Mouse (Mus musculus) embryonic stem cell, embryonic (primary cell): ENCODE results near the gene Adgrv1.

Experiments used
- CTCF ChIA-PET, 4 experiments: fragments of 300-600 bp in 2 of 4; fragments of 350-600 bp in 2 of 4; sonication (Branson Sonifier 250); formaldehyde crosslinking; loops; one replicate each; lab custom pipeline; 2022; ENCODE audit warnings: inconsistent platforms in 2 of 4; lab: Charles Lee
- POLR2A ChIA-PET, 4 experiments: fragments of 300-600 bp in 2 of 4; fragments of 350-600 bp in 2 of 4; sonication (Branson Sonifier 250); formaldehyde crosslinking; loops; one replicate each; lab custom pipeline; 2022; ENCODE audit warnings: antibody characterized with exemption in 4 of 4, inconsistent platforms in 1 of 4; lab: Charles Lee

Gene Adgrv1

DNA sequence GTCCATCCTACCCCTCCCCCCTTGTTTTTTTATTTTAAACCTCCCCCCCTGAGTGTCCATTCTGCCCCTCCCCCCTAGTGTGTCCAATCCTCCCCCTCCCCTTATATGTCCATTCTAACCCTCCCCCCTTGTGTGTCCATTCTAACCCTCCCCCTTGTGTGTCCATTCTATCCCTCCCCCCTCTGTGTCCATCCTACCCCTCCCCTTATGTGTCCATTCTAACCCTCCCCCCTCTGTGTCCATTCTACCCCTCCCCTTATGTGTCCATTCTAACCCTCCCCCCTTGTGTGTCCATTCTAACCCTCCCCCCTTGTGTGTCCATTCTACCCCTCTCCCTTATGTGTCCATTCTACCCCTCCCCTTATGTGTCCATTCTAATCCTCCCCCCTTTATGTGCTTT lies 159.2 kb downstream of the Adgrv1 start:
- CTCF ChIA-PET: no interaction called here
- POLR2A ChIA-PET: no interaction called here

- CTCF ChIA-PET: no interaction called here
- POLR2A ChIA-PET: no interaction called here
Measured at GRCm38 (mm10) chr13:81466661-81467060, 166.3 kb downstream of the Adgrv1 start.

- ChIA-PET POLR2A (no interaction called here), CTCF (no interaction called here)
Measured at GRCm38 (mm10) chr13:81465794-81466193, 167.2 kb downstream of the Adgrv1 start.

DNA sequence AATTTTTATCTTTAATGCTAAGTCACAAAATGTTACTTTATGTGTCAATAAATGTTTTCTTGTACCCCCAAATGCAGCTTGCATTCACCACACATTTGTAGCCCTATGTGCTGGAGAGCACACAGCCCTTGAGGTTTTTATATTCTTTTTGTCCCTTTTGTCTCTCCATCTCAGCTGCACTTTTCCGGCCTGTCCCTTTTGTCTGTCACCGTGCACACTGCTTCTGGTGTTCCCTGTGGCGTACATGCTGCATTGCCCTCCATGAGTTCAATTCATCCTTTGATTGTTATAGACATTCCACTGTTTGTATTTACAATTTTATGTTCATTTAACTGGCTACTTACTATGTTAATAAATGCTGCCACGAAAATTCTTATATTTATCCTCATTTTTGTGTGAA lies 183.3 kb downstream of the Adgrv1 start:
- CTCF ChIA-PET: interaction anchor here in 2 of 4 experiments (1.1 to 1.3 kb wide), 3 partner anchors 10 to 310 kb away, joined by 3 read pairs; no protein-coding TSS in a partner anchor
- POLR2A ChIA-PET: no interaction called here

DNA sequence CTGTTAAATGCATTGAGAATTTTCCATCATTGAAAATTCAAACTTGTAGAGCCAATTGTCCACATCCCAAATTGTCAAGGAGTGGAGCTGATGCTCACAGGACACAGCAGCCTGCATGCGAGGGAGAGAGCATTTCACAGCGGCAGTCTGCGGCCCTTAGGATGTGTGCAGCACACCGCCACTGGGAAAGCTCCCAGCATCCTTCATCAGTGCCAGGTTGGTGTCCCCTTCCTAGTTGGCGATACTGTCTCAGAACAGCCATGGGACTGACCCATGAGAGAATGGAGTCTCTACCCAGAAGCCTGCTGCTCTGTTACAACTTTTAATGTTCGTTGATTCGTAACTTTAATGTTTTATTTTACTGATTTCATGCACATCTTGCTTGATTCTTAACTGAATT lies 183.8 kb downstream of the Adgrv1 start:
- POLR2A ChIA-PET: interaction anchor here in 1 of 4 experiments (0.6 to 1.4 kb wide), 2 partner anchors 9 to 267 kb away, joined by 3 read pairs; no protein-coding TSS in a partner anchor

DNA sequence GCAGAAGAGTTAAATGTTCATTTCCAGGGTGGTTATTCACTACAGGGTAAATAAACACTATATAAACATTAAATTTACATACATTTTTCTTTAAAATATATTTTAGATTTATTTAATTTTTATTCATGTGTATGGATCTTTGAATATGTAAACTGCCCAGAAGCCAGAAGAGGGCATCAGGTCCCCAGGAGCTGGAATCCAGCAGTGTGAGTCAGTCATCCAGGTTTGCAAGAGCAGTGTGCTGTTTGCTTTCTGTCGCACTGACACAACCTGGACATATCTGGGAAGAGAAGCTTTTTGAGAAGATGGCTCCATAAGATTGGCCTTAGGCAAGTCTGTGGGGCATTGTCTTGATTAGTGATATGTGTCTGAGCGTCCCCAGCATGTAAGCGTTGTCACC lies 191.5 kb downstream of the Adgrv1 start:
- ChIA-PET POLR2A (interaction anchor here in 1 of 4 experiments (0.6 kb wide), 1 partner anchor 16 kb away, joined by 3 read pairs; no protein-coding TSS in a partner anchor), CTCF (interaction anchor here in 1 of 4 experiments (2.8 kb wide), 1 partner anchor 318 kb away, joined by 32 read pairs; no protein-coding TSS in a partner anchor)

More for the DNA sequence above, 183.8 kb downstream of the Adgrv1 start:
- CTCF ChIA-PET: interaction anchor here in 1 of 4 experiments (1.1 to 1.2 kb wide), 2 partner anchors 10 to 22 kb away, joined by 3 read pairs; no protein-coding TSS in a partner anchor

- ChIA-PET CTCF (interaction anchor here (0.6 to 3.0 kb wide), 16 partner anchors 10 to 593 kb away, joined by 3 to 32 read pairs (median 3); no protein-coding TSS in a partner anchor), POLR2A (interaction anchor here in 1 of 4 experiments (0.9 kb wide), 1 partner anchor 9 kb away, joined by 3 read pairs; no protein-coding TSS in a partner anchor)
Measured at GRCm38 (mm10) chr13:81439390-81440025, 193.4 kb downstream of the Adgrv1 start.

- CTCF ChIA-PET: interaction anchor here in 1 of 4 experiments (1.4 kb wide), 1 partner anchor 323 kb away, joined by 3 read pairs; no protein-coding TSS in a partner anchor
- POLR2A ChIA-PET: no interaction called here
Measured at GRCm38 (mm10) chr13:81437088-81437487, 195.9 kb downstream of the Adgrv1 start.

DNA sequence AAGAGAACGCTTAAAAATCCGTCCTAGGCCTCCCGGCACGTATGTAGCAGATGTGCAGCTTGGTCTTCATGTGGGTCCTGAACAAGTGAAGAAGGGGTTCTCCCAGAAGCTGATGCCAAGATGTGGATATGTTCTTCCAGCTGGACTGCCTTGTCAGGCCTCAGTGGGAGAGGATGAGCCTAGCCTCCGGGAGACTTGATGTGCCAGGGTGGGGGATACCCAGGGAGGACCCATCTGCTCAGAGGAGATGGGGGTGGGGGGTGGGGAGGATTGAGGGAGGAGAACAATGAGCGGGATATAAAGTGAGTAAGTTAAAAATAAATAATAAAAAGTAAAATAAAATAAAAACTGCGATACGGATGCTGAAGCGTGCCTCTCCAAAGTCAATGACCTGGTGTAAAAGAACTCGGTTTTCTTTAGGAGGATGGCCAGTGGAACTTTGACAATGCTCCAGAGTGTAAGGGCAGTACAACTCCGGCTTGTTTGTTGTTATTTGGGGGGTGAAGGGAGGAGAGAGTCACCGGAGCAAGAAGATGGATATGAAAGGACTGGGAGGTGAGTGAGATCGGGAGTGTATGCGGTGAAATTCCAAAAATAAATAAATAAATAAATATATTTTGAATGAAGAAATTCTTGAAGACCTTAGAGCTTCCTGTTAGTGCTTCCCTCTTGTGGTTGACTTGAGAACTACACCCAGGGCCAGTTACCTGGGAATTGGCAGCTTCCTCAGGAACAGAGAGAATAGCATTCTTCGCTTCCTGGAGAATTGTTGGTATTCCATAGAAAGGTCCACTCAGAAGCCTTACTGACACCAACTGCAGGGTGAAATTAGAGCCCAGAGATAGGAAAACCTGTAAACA lies 205.8 kb downstream of the Adgrv1 start:
- POLR2A ChIA-PET: interaction anchor here in 2 of 4 experiments (0.6 to 1.2 kb wide), 2 partner anchors 38 to 80 kb away, joined by 5 read pairs; no protein-coding TSS in a partner anchor
- CTCF ChIA-PET: interaction anchor here (0.6 to 1.5 kb wide), 24 partner anchors 11 to 565 kb away, joined by 3 to 8 read pairs (median 3); no protein-coding TSS in a partner anchor

DNA sequence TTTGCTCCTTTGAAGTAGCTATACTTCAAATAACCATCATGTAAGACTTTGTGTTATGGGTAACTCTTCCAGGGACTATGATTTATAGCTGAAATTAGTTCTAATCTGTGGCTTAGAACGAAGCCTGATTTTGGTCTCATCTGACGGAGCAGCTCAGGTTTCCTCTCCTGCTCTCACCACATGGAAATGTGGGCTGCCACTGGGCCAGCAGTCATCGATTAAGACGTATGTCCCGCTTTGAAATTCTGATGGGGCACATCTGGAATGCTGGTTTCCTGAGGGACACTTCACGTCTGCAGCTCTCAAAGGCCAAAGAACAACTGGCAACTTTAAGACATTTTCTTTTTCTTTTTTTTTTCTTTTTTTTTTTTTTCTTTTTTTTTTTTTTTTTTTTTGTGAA lies 207.8 kb downstream of the Adgrv1 start:
- CTCF ChIA-PET: interaction anchor here in 2 of 4 experiments (0.6 to 0.7 kb wide), 3 partner anchors 9 to 280 kb away, joined by 3 read pairs; no protein-coding TSS in a partner anchor
- POLR2A ChIA-PET: interaction anchor here in 3 of 4 experiments (0.6 to 2.4 kb wide), 7 partner anchors 10 to 542 kb away, joined by 3 to 22 read pairs (median 6); partner anchors contain the start of gene Arrdc3 (in 2 of the 3)

DNA sequence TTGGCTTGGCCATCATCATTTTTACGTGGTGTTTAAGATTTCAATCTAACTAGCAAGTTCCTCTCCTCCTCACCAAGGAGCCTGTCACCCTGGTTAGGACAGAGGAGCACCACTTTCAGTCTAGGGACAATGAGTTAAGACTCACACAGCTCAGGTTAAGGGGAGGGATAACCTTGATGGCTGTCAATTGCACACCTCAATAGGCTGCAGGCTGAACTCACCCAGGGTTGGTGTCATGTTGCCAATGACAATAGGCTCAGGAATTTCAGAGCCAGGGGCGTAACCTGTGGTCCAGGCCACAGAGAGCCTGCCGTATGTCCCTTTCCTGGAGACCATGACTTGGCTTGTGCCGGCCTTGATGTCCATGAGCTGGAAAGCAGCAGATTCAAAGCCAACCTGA lies 209.0 kb downstream of the Adgrv1 start:
- ChIA-PET POLR2A (interaction anchor here in 3 of 4 experiments (0.5 to 2.4 kb wide), 9 partner anchors 261 to 541 kb away, joined by 3 to 22 read pairs (median 3); partner anchors contain the start of genes Arrdc3 (in 2 of the 3), Mblac2 (in 2 of the 3), Polr3g (in 2 of the 3) and Cetn3 (in 1 of the 3)), CTCF (interaction anchor here in 2 of 4 experiments (0.6 to 1.2 kb wide), 3 partner anchors 14 to 542 kb away, joined by 3 read pairs; no protein-coding TSS in a partner anchor)

DNA sequence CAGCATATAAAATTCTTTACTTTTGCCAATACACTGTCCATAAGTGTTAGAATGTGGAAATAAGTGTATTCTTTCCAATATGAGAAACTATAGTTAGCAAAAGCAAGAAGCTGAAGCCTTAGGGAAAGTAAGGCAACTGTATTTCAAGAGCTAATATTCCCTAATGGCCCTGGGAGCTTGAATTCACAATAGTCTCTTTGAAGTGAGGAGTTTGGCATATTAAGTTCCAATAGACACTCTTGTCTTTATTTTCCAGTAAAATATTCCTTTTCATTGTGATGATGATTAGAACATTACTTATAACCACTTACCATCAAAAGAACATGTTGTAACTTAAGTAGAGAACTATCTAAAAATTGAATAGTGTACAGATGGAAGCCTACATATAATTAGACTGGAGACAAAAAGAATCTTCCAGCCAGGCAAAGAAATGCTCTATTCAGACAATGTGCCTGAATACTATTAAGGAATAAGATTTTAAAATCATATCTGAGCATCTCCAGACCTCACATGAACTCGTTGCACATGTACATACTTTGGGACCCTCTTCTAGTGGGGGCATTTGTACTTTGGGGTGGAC lies 225.0 kb downstream of the Adgrv1 start:
- POLR2A ChIA-PET: no interaction called here
- CTCF ChIA-PET: no interaction called here

DNA sequence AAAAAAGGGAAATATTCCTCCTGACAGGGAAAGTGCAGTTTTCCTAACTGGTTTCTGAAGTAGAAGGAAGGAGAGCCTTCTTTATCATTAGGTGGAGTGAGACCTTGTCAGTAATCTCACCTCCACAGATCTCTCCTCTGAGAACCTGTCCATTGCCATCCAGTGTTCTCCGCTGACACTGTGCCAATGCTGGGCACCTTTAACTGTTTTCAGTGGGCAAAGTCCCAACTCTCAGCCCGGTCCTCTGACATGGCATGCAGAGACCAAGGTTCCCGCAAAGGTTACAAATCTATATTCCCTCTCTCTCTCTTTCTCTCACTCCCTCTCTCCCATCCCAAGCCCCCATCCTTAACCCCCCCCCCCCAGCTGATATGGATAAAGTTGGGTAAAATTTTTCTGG lies 230.1 kb downstream of the Adgrv1 start:
- ChIA-PET POLR2A (interaction anchor here in 1 of 4 experiments (0.6 kb wide), 1 partner anchor 116 kb away, joined by 4 read pairs; no protein-coding TSS in a partner anchor), CTCF (interaction anchor here in 1 of 4 experiments (0.5 kb wide), 1 partner anchor 365 kb away, joined by 3 read pairs; no protein-coding TSS in a partner anchor)

- CTCF ChIA-PET: no interaction called here
- POLR2A ChIA-PET: no interaction called here
Measured at GRCm38 (mm10) chr13:81402191-81402590, 230.8 kb downstream of the Adgrv1 start.

DNA sequence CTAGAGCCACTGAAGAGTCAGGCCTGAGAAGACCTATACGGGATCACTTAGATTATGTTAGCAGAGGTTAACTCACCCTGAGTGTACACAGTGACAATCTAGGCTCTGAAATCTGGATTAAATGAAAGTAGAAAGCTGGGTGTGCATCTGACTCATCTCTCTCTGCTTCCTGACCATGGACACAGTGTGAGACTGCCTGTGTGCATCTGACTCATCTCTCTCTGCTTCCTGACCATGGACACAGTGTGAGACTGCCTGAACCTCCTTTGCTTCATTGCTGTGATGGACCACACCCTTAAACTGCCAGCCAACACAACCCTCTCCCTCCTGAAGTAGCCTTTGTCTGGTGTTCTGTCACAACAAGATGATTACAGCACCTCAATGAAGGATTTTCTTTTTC lies 231.2 kb downstream of the Adgrv1 start:
- CTCF ChIA-PET: no interaction called here
- POLR2A ChIA-PET: no interaction called here

GRCm38 (mm10) chr13:81385597-81386362 lies 247.2 kb downstream of the Adgrv1 start:
- POLR2A ChIA-PET: no interaction called here
- CTCF ChIA-PET: no interaction called here

- ChIA-PET CTCF (no interaction called here), POLR2A (no interaction called here)
Measured at GRCm38 (mm10) chr13:81381835-81382234, 251.1 kb downstream of the Adgrv1 start.
